Comparison of ENCODE assay signal across 7 mouse cellular contexts in the genomic region with DNA sequence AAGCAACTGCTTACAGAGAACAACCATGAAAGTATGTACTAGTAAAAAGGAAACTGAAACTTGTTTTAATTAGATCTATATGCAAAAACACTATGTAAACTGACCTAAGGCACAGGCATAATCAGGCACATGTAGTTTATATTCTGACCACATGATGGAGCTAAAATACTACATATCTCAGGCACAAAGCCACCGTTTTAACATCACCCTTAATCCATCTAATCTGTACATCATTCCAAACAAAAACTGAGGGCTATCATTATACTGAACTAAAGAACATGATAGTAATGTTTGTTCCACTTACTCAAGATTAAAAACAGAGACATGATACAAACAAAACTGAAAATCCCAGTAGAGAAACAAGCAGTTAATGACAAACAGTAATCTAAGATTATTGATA. TPM values are rescaled to one million over a fixed set of nuclear protein-coding genes. Genes with fewer than 3 reads are reported as not detected.
A peak's percentile ranks its signal among the peaks of the same experiment; 100 is the strongest.
DNase-seq lines count a peak whose midpoint lies in the region.

No protein-coding gene starts in this region.

- peak; percentile 57 for DNase-seq in layer of hippocampus, adult 9-10 months (ENCODE audit: low spot score)
- DNase-seq in layer of hippocampus, postnatal 36 days, result no peak
- peak; percentile 78 for DNase-seq in MN1 (ENCODE audit: low spot score)
- DNase-seq in c-Kit-positive CD71-negative TER-119-negative erythroid progenitor cells, embryonic 14.5 days (ENCODE audit: low read depth), result peak; percentile 34
- DNase-seq in lung, postnatal 25 days (ENCODE audit: low spot score), result peak; percentile 66
- DNase-seq in spleen, postnatal 14 days (ENCODE audit: low spot score in 2 of 2), result no peak
- DNase-seq in gastrocnemius, postnatal 36 days, result no peak

- intact Hi-C loops in gastrocnemius, postnatal 36 days (cut with DNase I), result loop anchor here (5.0 to 10.0 kb wide), 2 partner anchors 223 to 281 kb away; a partner anchor contains a TSS

RNA-seq across cellular contexts. Expression of a gene that starts 28.5 kb away (rescaled TPM):
- total RNA-seq in layer of hippocampus, postnatal 36 days (2021), result 10 to 100 TPM; 86.2 to 90.9 TPM
- 10 to 100 TPM; 39.9 to 45.1 TPM for total RNA-seq in gastrocnemius, postnatal 36 days (2021)

Comparison
In these comparisons a context has a peak if more than half of its experiments do, and no peak if none do; other contexts are left out.
1. DNase-seq: peak in layer of hippocampus, adult 9-10 months (single experiment), MN1 (single experiment), c-Kit-positive CD71-negative TER-119-negative erythroid progenitor cells, embryonic 14.5 days (single experiment) and lung, postnatal 25 days (single experiment); none in layer of hippocampus, postnatal 36 days (0 of 2), spleen, postnatal 14 days (0 of 2) and gastrocnemius, postnatal 36 days (0 of 2).